Mouse (Mus musculus): Measurements from ENCODE around the gene Bdkrb1. TPM values are rescaled to one million over a fixed set of nuclear protein-coding genes. Genes with fewer than 3 reads are reported as not detected.

Gene Bdkrb1
- total RNA-seq, 1 experiment = not detected

DNA sequence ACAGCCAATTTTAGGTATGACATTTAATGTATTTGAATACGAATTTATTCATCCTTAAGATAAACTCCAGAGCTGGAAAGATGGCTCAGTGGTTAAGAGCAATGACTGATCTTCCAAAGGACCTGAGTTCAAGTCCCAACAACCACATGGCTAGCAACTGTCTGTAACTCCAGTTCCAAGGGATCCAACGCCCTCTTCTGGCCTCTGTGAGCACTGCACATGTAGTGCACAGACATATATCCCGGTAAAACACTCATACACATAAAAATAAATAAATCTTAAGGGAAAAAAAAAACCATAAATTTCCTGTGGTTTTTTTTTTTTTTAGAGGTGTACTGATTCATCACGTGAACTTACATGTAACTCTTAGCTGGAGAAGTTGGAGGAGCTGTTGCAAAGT lies 34.7 kb downstream of the Bdkrb1 start:
- H3K9ac ChIP-seq (ENCODE audit: insufficient read depth, low read depth, low read length, poor library complexity, severe bottlenecking) = no peak overlapping the region
- in situ Hi-C loops (cut with MboI; ENCODE audit: low sequenced_read_pairs in 2 of 2, unreplicated experiment in 2 of 2) = no loop called here
- no peak for TF ChIP-seq HCFC1 (IDR thresholded peaks at IDR 0.05; ENCODE audit: borderline replicate concordance, insufficient read depth, low read length)
- no peak for TF ChIP-seq MAFK (IDR thresholded peaks at IDR 0.05; ENCODE audit: insufficient read depth, low read depth, low read length)
- no peak for TF ChIP-seq CHD2 (IDR thresholded peaks at IDR 0.05; ENCODE audit: low read depth, low read length)
- no peak for TF ChIP-seq ZNF384 (IDR thresholded peaks at IDR 0.05; ENCODE audit: low read depth, low read length)
- TF ChIP-seq ZC3H11A (IDR thresholded peaks at IDR 0.05; ENCODE audit: borderline replicate concordance, low read depth, low read length) = no peak
- H3K9me3 ChIP-seq (ENCODE audit: control insufficient read depth, insufficient read depth, low read depth, low read length) = no peaks in the 10 kb centered on the region
- H3K4me1 ChIP-seq (ENCODE audit: control insufficient read depth in 2 of 2, insufficient read depth in 2 of 2, low read length in 2 of 2, poor library complexity in 1 of 2) = no peaks in the 10 kb centered on the region
- no peak overlapping the region for H3K27ac ChIP-seq (ENCODE audit: insufficient read depth, low read depth, low read length, poor library complexity, severe bottlenecking)
- H3K36me3 ChIP-seq (ENCODE audit: control insufficient read depth, insufficient read depth, low read length, poor library complexity, severe bottlenecking) = peaks cover 60% of the 10 kb centered on the region
- H3K4me3 ChIP-seq (ENCODE audit: insufficient read depth in 1 of 2, low read depth in 1 of 2, low read length in 2 of 2, poor library complexity in 1 of 2, severe bottlenecking in 1 of 2) = no peak overlapping the region
- DNase-seq (ENCODE audit: low read depth, low spot score) = no peak

DNA sequence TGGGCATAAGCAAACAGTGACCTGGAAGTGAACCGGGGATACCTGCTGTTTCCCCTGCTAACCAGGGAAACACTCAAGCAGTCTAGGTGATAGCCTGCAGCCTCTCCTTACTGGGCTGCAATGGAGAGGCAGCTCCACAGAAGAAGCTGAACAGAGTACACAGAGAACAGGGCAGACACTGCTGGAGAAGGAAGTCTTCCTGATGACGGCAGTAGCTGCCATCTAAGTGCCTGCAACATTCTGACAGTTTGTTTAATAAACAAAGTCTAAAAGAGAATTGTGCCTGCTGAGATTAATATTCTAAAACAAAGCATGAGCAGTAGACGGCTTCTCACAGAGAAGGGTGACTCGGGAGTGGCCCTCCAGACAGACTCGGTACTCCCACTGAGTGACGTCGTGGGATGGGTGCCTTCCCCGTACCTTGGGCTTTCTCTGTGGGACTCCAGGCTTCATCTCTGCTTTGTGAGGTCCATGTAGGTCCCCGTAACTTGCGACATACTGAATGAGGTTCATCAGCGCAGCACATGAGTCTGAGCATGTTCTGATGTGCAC lies 40.0 kb downstream of the Bdkrb1 start:
- H3K36me3 ChIP-seq (ENCODE audit: control insufficient read depth, insufficient read depth, low read length, poor library complexity, severe bottlenecking) = peaks cover 54% of the 10 kb centered on the region
- no peak for TF ChIP-seq CHD2 (IDR thresholded peaks at IDR 0.05; ENCODE audit: low read depth, low read length)
- TF ChIP-seq ZC3H11A (IDR thresholded peaks at IDR 0.05; ENCODE audit: borderline replicate concordance, low read depth, low read length) = no peak
- TF ChIP-seq ZNF384 (IDR thresholded peaks at IDR 0.05; ENCODE audit: low read depth, low read length) = no peak
- TF ChIP-seq MAFK (IDR thresholded peaks at IDR 0.05; ENCODE audit: insufficient read depth, low read depth, low read length) = no peak
- TF ChIP-seq HCFC1 (IDR thresholded peaks at IDR 0.05; ENCODE audit: borderline replicate concordance, insufficient read depth, low read length) = no peak
- H3K4me3 ChIP-seq (ENCODE audit: insufficient read depth in 1 of 2, low read depth in 1 of 2, low read length in 2 of 2, poor library complexity in 1 of 2, severe bottlenecking in 1 of 2) = no peak overlapping the region
- H3K9ac ChIP-seq (ENCODE audit: insufficient read depth, low read depth, low read length, poor library complexity, severe bottlenecking) = no peak overlapping the region
- H3K9me3 ChIP-seq (ENCODE audit: control insufficient read depth, insufficient read depth, low read depth, low read length) = no peaks in the 10 kb centered on the region
- no peaks in the 10 kb centered on the region for H3K4me1 ChIP-seq (ENCODE audit: control insufficient read depth in 2 of 2, insufficient read depth in 2 of 2, low read length in 2 of 2, poor library complexity in 1 of 2)
- no peak overlapping the region for H3K27ac ChIP-seq (ENCODE audit: insufficient read depth, low read depth, low read length, poor library complexity, severe bottlenecking)
- DNase-seq (ENCODE audit: low read depth, low spot score) = no peak
- in situ Hi-C loops (cut with MboI; ENCODE audit: low sequenced_read_pairs in 2 of 2, unreplicated experiment in 2 of 2) = no loop called here

Other genes with a start within 250 kb of the Bdkrb1 start
- gene D430019H16Rik, start 149.2 kb upstream of the Bdkrb1 start, total RNA-seq (2012; rRNA removed) = 0.40 and 0.58 TPM in 2 replicates
- gene Bdkrb2, start 39.9 kb upstream of the Bdkrb1 start, total RNA-seq (2012; rRNA removed) = 1.2 and 2.4 TPM in 2 replicates
- 7.2 and 8.6 TPM in 2 replicates for gene Gskip, start 81.7 kb downstream of the Bdkrb1 start, total RNA-seq (2012; rRNA removed)
- 25.2 and 30.9 TPM in 2 replicates for gene Atg2b, start 82.1 kb downstream of the Bdkrb1 start, total RNA-seq (2012; rRNA removed)
- 2.3 and 6.5 TPM in 2 replicates for gene Ak7, start 102.9 kb downstream of the Bdkrb1 start, total RNA-seq (2012; rRNA removed)
- 95.9 and 131 TPM in 2 replicates for gene Papola, start 181.6 kb downstream of the Bdkrb1 start, total RNA-seq (2012; rRNA removed)